Mouse (Mus musculus) olfactory bulb, adult 2 months (tissue): ENCODE data around the gene Dnaja1.

Source experiments
- CTCF ChIP-seq: fragments of 200-500 bp; IDR thresholded peaks from 2 replicates; pipeline ENCODE4 v1.5.1; 2012; ENCODE audit warnings: low read depth, mild to moderate bottlenecking, low read length, moderate library complexity; ENCODE audit not compliant: insufficient read depth
- POLR2A ChIP-seq: fragments of 200-500 bp; IDR thresholded peaks from 2 replicates; pipeline ENCODE4 v1.6.1; 2012; ENCODE audit warnings: mild to moderate bottlenecking, low read depth, low read length, moderate library complexity; ENCODE audit not compliant: insufficient read depth

- TF ChIP-seq CTCF (peak; percentile 29; the same call in 1 of the 2 replicates), POLR2A (no peak)
These were observed 41.6 kb upstream of the Dnaja1 start for GRCm38 (mm10) chr4:40680250-40680860.
